Mouse (Mus musculus): ENCODE measurements around the gene Coq4.

- TF ChIP-seq POLR2A (IDR thresholded peaks at IDR 0.05; ENCODE audit: borderline replicate concordance, low read depth, low read length) (no peak), CTCF (IDR thresholded peaks at IDR 0.05; ENCODE audit: low read depth, low read length) (no peak)
Measured at GRCm38 (mm10) chr2:29751497-29751896, 35.8 kb upstream of the Coq4 start, which contains the start of gene Gm13420.
